Mouse (Mus musculus): Measurements from ENCODE around the gene Iqcf3. TPM values are rescaled to one million over a fixed set of nuclear protein-coding genes. Genes with fewer than 3 reads are reported as not detected.
"Not testable (repeated sequence)": the region's sequence is repeated elsewhere in the genome, so short reads cannot be mapped to it uniquely, and the experiment has no call there.

The Iqcf3 gene
- polyA plus RNA-seq, 1 experiment from 2014 or later = not detected

DNA sequence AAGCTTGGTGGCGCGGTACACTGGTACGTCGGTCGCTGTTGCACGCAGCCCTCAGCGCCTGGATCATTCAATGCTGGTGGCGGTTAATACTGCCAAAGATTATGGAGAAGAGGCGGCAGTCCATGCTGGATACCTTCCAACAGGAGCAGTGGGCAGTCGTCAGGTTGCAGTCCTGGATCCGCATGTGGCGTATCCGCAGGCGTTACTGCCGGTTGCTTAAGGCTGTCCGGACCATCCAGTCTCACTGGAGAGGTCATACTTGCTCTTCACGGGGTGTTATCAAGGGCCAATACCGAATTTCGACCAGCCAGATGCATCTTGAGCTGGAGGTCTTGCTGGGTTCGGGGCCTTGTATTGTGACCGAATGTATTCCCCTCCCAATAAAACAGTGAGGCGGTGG, 59.6 kb downstream of the Iqcf3 start:
- H3K9me3 ChIP-seq (replicated peaks) = no peaks in the 10 kb centered on the region
- no peak overlapping the region for H3K4me3 ChIP-seq (replicated peaks)
- no peak for ATAC-seq (ENCODE audit: low FRiP score)
- H3K4me1 ChIP-seq = no peaks in the 10 kb centered on the region
- no peak overlapping the region for H3K27ac ChIP-seq (replicated peaks)
- no peak overlapping the region for H3K4me2 ChIP-seq
- no peaks in the 10 kb centered on the region for H3K27me3 ChIP-seq (replicated peaks)
- 90% methylated on average over 22 of the region's 22 CpGs for WGBS
- H3K36me3 ChIP-seq = no peaks in the 10 kb centered on the region
- H3K9ac ChIP-seq (replicated peaks) = no peak overlapping the region

DNA sequence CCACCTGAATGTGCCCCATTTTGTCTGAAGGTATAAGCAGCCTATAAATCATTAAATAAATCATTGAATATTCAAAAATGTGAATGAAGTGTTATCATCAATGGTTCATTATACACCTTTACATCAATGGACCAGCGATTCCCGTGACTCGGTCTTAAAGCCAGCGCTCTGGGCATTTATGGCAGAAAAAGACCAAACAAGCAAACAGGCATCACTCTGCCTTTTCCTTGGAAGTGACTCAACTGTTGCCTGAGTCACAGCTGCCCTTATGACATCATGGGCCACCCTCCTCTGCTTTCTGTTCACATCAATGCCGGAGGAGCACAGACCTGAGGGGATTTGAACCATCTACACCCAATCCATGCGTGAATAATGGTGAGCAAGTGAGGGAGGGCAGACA, 61.8 kb downstream of the Iqcf3 start, which contains the start of gene Iqcf1:
TSS of gene Iqcf1 (plus strand) at position 301 of the 400 bp plus-strand sequence.
- no peak within 1 kb of the TSS for H3K9ac ChIP-seq (replicated peaks)
- H3K27me3 ChIP-seq (replicated peaks) = no peaks in the 10 kb centered on the region
- no peaks in the 10 kb centered on the region for H3K36me3 ChIP-seq
- H3K4me3 ChIP-seq (replicated peaks) = no peak within 1 kb of the TSS
- no peaks in the 10 kb centered on the region for H3K4me1 ChIP-seq
- WGBS = 94% methylated on average over 6 of the region's 6 CpGs
- ATAC-seq (ENCODE audit: low FRiP score) = no peak
- H3K4me2 ChIP-seq = no peak within 1 kb of the TSS
- H3K27ac ChIP-seq (replicated peaks) = no peak within 1 kb of the TSS
- H3K9me3 ChIP-seq (replicated peaks) = no peaks in the 10 kb centered on the region

DNA sequence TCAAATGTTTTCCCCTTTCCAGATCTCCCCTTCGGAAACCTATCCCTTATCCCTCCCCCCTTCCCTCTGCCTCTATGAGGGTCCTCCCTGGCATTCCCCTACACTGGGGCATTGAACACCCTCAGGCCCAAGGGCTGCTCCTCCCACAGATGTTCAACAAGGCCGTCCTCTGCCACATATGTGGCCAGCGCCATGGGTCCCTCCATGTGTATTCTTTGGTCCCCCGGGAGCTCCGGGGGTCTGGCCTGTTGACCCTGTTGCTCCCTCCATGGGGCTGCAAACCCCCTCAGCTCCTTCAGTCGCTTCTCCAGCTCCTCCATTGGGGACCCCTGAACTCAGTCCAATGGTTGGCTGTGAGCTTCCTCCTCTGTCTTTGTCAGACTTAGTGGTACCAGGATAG, 73.8 kb downstream of the Iqcf3 start:
- H3K36me3 ChIP-seq = peaks cover 39% of the 10 kb centered on the region
- ATAC-seq (ENCODE audit: low FRiP score); H3K4me1 ChIP-seq; H3K27ac ChIP-seq (replicated peaks); H3K9me3 ChIP-seq (replicated peaks); H3K9ac ChIP-seq (replicated peaks); H3K4me3 ChIP-seq (replicated peaks); H3K27me3 ChIP-seq (replicated peaks); H3K4me2 ChIP-seq: not testable (repeated sequence)
- 90% methylated on average over 6 of the region's 6 CpGs for WGBS

DNA sequence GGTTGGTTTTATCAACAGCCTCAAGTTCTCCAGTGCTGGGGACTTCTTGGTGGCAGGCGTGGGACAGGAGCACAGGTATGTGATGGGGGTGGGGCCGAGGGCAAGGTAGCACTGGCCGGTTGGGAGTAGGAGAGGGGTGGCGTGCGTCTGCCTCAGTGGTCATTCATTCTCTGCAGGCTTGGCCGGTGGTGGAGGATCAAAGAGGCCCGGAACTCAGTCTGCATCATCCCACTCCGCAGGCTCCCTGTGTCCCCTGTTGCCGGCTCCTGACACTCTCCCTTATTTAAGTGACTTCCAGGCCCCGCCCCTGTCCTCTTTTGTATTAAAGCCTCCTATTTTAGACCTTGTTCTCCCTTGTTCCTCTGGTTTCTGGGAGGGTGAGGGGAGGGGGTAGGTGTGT, 76.4 kb downstream of the Iqcf3 start:
- Histone ChIP-seq H3K27ac (replicated peaks) (no peak overlapping the region), H3K9ac (replicated peaks) (no peak overlapping the region), H3K4me2 (no peak overlapping the region), H3K27me3 (replicated peaks) (no peaks in the 10 kb centered on the region), H3K36me3 (peaks cover 57% of the 10 kb centered on the region), H3K9me3 (replicated peaks) (no peaks in the 10 kb centered on the region), H3K4me3 (replicated peaks) (no peak overlapping the region), H3K4me1 (no peaks in the 10 kb centered on the region)
- WGBS = 83% methylated on average over 10 of the region's 10 CpGs
- ATAC-seq (ENCODE audit: low FRiP score) = no peak

DNA sequence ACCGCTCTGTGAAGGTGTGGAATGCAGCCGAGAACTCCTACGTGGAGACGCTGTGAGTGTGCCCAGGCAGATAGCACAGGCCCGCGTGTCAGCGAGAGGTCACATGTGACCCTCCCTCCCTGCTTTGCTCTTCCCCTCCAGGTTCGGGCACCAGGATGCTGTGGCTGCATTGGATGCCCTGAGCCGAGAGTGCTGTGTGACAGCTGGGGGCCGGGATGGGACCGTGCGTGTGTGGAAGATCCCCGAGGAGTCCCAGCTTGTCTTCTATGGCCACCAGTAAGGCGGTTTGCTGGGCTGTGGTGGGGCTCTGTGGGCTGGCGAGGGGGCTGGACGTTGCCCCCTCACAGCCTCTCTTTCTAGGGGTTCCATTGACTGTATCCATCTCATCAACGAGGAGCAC, 77.8 kb downstream of the Iqcf3 start:
- H3K9me3 ChIP-seq (replicated peaks) = no peaks in the 10 kb centered on the region
- 91% methylated on average over 17 of the region's 17 CpGs for WGBS
- H3K27ac ChIP-seq (replicated peaks) = no peak overlapping the region
- no peaks in the 10 kb centered on the region for H3K27me3 ChIP-seq (replicated peaks)
- no peak overlapping the region for H3K4me2 ChIP-seq
- no peak overlapping the region for H3K9ac ChIP-seq (replicated peaks)
- ATAC-seq (ENCODE audit: low FRiP score) = no peak
- no peak overlapping the region for H3K4me3 ChIP-seq (replicated peaks)
- H3K4me1 ChIP-seq = peaks cover 9% of the 10 kb centered on the region
- H3K36me3 ChIP-seq = peaks cover 57% of the 10 kb centered on the region

DNA sequence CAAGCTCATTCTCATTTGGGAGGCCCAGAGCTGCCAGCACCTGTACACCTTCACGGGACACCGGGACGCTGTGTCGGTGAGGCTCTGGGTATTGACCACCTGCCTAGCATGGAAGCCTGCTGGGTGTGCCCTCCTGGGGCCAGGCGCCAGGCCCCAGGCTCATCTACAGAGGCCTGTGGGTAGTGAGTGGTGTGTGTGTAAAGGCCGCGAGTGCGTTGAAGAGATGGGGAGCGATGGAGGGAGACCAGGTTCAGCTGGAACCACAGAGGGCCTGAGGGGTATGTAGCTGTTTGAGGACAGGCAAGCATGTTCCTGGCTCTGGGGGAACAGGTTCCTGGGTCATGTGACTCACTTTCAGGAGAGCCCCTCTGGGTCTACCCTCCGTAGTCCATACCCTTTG, 78.3 kb downstream of the Iqcf3 start:
- 99% methylated on average over 10 of the region's 10 CpGs for WGBS
- H3K4me2 ChIP-seq = no peak overlapping the region
- no peaks in the 10 kb centered on the region for H3K27me3 ChIP-seq (replicated peaks)
- H3K4me1 ChIP-seq = peaks cover 14% of the 10 kb centered on the region
- H3K4me3 ChIP-seq (replicated peaks) = no peak overlapping the region
- H3K9ac ChIP-seq (replicated peaks) = no peak overlapping the region
- H3K9me3 ChIP-seq (replicated peaks) = no peaks in the 10 kb centered on the region
- H3K27ac ChIP-seq (replicated peaks) = no peak overlapping the region
- peaks cover 57% of the 10 kb centered on the region for H3K36me3 ChIP-seq
- no peak for ATAC-seq (ENCODE audit: low FRiP score)

DNA sequence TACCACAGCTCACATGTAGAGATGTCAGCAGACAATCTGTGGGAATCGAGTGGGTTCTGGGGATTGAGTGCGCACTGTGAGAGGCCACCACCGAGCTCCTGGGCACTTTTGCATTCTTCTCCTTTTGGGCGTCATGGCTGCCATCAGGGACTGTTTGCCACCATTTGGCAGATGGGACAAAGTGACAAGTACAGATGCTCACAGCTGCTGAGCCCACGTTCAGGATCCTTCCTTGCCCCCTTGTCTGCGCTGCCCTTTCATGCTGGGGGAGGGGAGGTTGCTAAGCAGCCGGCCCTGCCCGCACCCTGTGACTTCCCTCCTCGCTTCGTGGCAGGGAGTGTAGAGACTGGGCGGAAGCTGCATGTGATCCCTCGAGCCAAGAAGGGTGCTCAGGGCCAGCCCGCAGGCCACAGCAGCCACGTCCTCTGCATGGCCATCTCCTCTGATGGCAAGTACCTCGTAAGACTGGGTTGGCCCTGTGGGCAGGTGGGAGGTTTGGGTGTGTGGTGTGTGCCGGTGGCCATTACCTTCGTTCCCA, 78.8 kb downstream of the Iqcf3 start:
- no peak overlapping the region for H3K9ac ChIP-seq (replicated peaks)
- H3K27ac ChIP-seq (replicated peaks) = no peak overlapping the region
- no peak overlapping the region for H3K4me3 ChIP-seq (replicated peaks)
- 89% methylated on average over 17 of the region's 17 CpGs for WGBS
- peaks cover 18% of the 10 kb centered on the region for H3K4me1 ChIP-seq
- no peaks in the 10 kb centered on the region for H3K27me3 ChIP-seq (replicated peaks)
- H3K4me2 ChIP-seq = no peak overlapping the region
- no peak for ATAC-seq (ENCODE audit: low FRiP score)
- no peaks in the 10 kb centered on the region for H3K9me3 ChIP-seq (replicated peaks)
- peaks cover 57% of the 10 kb centered on the region for H3K36me3 ChIP-seq

DNA sequence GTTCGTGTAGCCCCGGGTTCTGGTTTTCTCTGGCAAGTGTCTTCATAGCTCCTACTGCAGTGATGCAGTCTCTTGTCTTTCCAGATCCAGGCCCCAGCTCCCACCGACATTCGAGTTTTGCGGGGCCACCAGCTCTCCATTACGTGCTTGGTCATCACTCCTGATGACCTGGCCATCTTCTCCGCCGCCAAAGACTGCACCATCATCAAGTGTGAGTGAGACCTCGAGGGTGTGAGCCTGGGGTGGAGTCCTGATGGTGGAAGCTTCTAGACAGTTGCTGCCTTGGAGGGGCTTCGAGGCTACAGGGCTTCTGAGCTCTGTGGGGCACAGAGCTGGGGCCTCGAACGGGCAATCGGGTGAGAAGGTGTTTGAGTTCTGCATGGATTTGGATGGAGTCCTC, 79.8 kb downstream of the Iqcf3 start:
- WGBS = 88% methylated on average over 13 of the region's 13 CpGs
- Histone ChIP-seq H3K4me2 (no peak overlapping the region), H3K36me3 (peaks cover 57% of the 10 kb centered on the region), H3K4me3 (replicated peaks) (no peak overlapping the region), H3K27me3 (replicated peaks) (no peaks in the 10 kb centered on the region), H3K9ac (replicated peaks) (no peak overlapping the region), H3K27ac (replicated peaks) (no peak overlapping the region), H3K4me1 (peaks cover 22% of the 10 kb centered on the region), H3K9me3 (replicated peaks) (no peaks in the 10 kb centered on the region)
- no peak for ATAC-seq (ENCODE audit: low FRiP score)

DNA sequence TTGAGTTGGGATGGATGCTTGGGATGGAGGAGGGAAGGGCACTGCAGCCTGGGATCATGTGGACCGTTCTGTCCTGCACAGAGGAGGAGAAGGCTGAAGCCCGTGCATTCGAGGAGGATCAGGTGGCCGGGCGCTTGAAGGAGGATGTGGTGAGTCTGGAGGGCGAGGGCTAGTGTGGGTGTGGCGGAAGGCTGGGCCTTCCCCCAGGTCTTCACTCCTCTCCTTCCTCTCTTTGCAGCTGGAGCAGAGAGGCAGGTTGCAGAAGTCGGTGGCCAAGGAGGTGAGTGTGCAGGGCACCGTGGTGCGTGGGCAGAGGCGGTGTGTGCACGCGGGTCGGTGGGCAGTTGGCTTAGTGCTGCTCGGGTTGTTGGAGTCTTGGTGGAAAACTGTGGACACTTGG, 80.4 kb downstream of the Iqcf3 start:
- 96% methylated on average over 15 of the region's 15 CpGs for WGBS
- Histone ChIP-seq H3K4me1 (peaks cover 28% of the 10 kb centered on the region), H3K4me3 (replicated peaks) (no peak overlapping the region), H3K27ac (replicated peaks) (no peak overlapping the region), H3K27me3 (replicated peaks) (no peaks in the 10 kb centered on the region), H3K36me3 (peaks cover 52% of the 10 kb centered on the region), H3K4me2 (no peak overlapping the region), H3K9me3 (replicated peaks) (no peaks in the 10 kb centered on the region), H3K9ac (replicated peaks) (no peak overlapping the region)
- ATAC-seq (ENCODE audit: low FRiP score) = no peak

DNA sequence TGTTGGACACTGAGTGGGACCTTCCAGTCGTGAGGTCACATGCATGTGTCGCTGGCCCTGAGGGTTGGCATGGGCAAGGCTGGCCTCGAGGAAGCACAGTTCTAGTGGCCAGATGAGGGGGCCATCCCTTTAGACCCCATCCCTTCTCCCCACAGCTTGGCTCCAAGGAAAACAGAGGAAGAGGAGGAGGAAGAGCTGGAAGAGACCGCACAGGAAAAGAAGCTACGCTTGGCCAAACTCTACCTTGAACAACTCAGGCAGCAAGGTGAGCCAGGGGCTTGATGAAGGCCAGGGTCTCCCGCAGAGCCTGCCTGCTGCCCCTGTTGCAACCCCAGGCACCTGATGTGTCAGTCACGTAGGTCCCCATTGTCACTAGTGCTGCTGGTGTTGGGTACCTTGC, 80.9 kb downstream of the Iqcf3 start:
- H3K36me3 ChIP-seq = peaks cover 47% of the 10 kb centered on the region
- no peak overlapping the region for H3K9ac ChIP-seq (replicated peaks)
- no peak overlapping the region for H3K4me3 ChIP-seq (replicated peaks)
- no peak overlapping the region for H3K27ac ChIP-seq (replicated peaks)
- no peaks in the 10 kb centered on the region for H3K27me3 ChIP-seq (replicated peaks)
- ATAC-seq (ENCODE audit: low FRiP score) = no peak
- WGBS = 90% methylated on average over 7 of the region's 7 CpGs
- H3K4me2 ChIP-seq = no peak overlapping the region
- no peaks in the 10 kb centered on the region for H3K9me3 ChIP-seq (replicated peaks)
- peaks cover 31% of the 10 kb centered on the region for H3K4me1 ChIP-seq

DNA sequence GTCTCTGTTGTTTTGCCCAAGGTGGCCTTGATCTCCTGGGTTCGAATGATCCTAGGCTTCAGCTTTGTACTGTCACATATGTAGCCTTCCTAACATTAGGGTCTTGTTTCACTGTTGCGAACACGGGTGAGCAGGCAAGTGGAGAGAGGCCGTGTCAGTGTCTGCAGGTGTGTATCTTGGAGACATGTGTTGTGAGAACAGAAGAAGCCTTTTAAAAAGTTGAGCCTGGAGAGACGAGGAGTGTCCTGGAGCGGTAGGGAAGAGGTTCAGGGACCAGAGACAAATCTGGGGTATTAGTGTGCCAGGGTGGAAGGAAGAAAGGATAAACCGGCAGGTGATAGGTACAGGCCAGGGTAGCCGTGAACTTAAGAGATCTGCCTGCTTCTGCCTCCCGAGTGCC, 83.3 kb downstream of the Iqcf3 start:
- peaks cover 23% of the 10 kb centered on the region for H3K36me3 ChIP-seq
- H3K4me2 ChIP-seq = peak overlapping the region; percentile 96
- peaks cover 44% of the 10 kb centered on the region for H3K4me1 ChIP-seq
- peak overlapping the region; percentile 62 for H3K9ac ChIP-seq (replicated peaks)
- no peak overlapping the region for H3K27ac ChIP-seq (replicated peaks)
- H3K4me3 ChIP-seq (replicated peaks) = peak overlapping the region; percentile 89
- 85% methylated on average over 9 of the region's 9 CpGs for WGBS
- H3K27me3 ChIP-seq (replicated peaks) = no peaks in the 10 kb centered on the region
- H3K9me3 ChIP-seq (replicated peaks) = no peaks in the 10 kb centered on the region
- no peak for ATAC-seq (ENCODE audit: low FRiP score)

DNA sequence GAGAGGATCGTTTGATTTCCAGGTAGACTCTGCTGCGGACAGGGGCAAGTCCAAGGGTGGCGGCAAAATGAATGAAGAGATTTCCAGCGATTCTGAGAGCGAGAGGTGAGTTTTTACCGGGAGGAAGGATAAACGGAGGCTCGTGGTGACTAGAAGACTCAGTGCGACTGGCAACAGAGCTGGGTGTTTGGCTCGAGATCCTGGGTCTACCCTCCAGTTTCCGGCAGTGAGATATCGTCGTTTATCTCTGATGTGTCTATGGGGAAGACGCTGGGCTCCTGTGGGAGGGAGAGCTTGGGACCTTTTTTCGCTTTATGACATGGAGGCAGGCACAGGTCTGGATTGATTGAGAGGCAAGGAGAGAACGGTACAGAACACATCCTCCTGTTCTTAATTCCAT, 83.8 kb downstream of the Iqcf3 start:
- 5% methylated on average over 16 of the region's 16 CpGs for WGBS
- no peak for ATAC-seq (ENCODE audit: low FRiP score)

More for the DNA sequence above, 83.8 kb downstream of the Iqcf3 start:
- peak overlapping the region; percentile 89 for H3K4me3 ChIP-seq (replicated peaks)
- H3K27me3 ChIP-seq (replicated peaks) = no peaks in the 10 kb centered on the region
- peaks cover 44% of the 10 kb centered on the region for H3K4me1 ChIP-seq
- peak overlapping the region; percentile 96 for H3K4me2 ChIP-seq
- H3K36me3 ChIP-seq = peaks cover 19% of the 10 kb centered on the region
- peak overlapping the region; percentile 37; the same call in 1 of the 2 replicates for H3K27ac ChIP-seq (replicated peaks)
- no peaks in the 10 kb centered on the region for H3K9me3 ChIP-seq (replicated peaks)
- H3K9ac ChIP-seq (replicated peaks) = peak overlapping the region; percentile 62
